Mouse (Mus musculus): ENCODE data around the gene Paqr8.
A peak's percentile ranks its signal among the peaks of the same experiment; 100 is the strongest.

Paqr8 gene

GRCm38 (mm10) chr1:20890404-20890921, at the start of gene Paqr8:
Gene Paqr8 (plus strand): TSS chr1:20890606.
- peak; percentile 59 to 61 for DNase-seq (ENCODE audit: low read depth in 2 of 2, low spot score in 2 of 2)

- DNase-seq (ENCODE audit: low read depth in 2 of 2, low spot score in 2 of 2), result no peak
Observed at GRCm38 (mm10) chr1:20856924-20857902, 33.2 kb upstream of the Paqr8 start.

- no peak for DNase-seq (ENCODE audit: low read depth in 2 of 2, low spot score in 2 of 2)
Observed at GRCm38 (mm10) chr1:20860775-20861174, 29.6 kb upstream of the Paqr8 start.

GRCm38 (mm10) chr1:20861865-20862264, 28.5 kb upstream of the Paqr8 start:
- DNase-seq (ENCODE audit: low read depth in 2 of 2, low spot score in 2 of 2), result no peak

GRCm38 (mm10) chr1:20863452-20864172, 26.8 kb upstream of the Paqr8 start:
- DNase-seq (ENCODE audit: low read depth in 2 of 2, low spot score in 2 of 2), result no peak

GRCm38 (mm10) chr1:20867241-20867902, 23.0 kb upstream of the Paqr8 start:
- DNase-seq (ENCODE audit: low read depth in 2 of 2, low spot score in 2 of 2), result no peak

- DNase-seq (ENCODE audit: low read depth in 2 of 2, low spot score in 2 of 2), result no peak
Observed at GRCm38 (mm10) chr1:20868036-20868435, 22.4 kb upstream of the Paqr8 start.

- no peak for DNase-seq (ENCODE audit: low read depth in 2 of 2, low spot score in 2 of 2)
Observed at GRCm38 (mm10) chr1:20870887-20871286, 19.5 kb upstream of the Paqr8 start.

- no peak for DNase-seq (ENCODE audit: low read depth in 2 of 2, low spot score in 2 of 2)
Observed at GRCm38 (mm10) chr1:20872496-20872895, 17.9 kb upstream of the Paqr8 start.

- DNase-seq (ENCODE audit: low read depth in 2 of 2, low spot score in 2 of 2), result no peak
Observed at GRCm38 (mm10) chr1:20874061-20874460, 16.3 kb upstream of the Paqr8 start.

- no peak for DNase-seq (ENCODE audit: low read depth in 2 of 2, low spot score in 2 of 2)
Observed at GRCm38 (mm10) chr1:20877355-20877754, 13.1 kb upstream of the Paqr8 start.

- no peak for DNase-seq (ENCODE audit: low read depth in 2 of 2, low spot score in 2 of 2)
Observed at GRCm38 (mm10) chr1:20879361-20879760, 11.0 kb upstream of the Paqr8 start.

- DNase-seq (ENCODE audit: low read depth in 2 of 2, low spot score in 2 of 2), result no peak
Observed at GRCm38 (mm10) chr1:20883079-20883478, 7.3 kb upstream of the Paqr8 start.

GRCm38 (mm10) chr1:20889677-20890403, 566 bp upstream of the Paqr8 start:
- no peak for DNase-seq (ENCODE audit: low read depth in 2 of 2, low spot score in 2 of 2)

GRCm38 (mm10) chr1:20890941-20891399, 564 bp downstream of the Paqr8 start:
- peak; percentile 46 to 58 for DNase-seq (ENCODE audit: low read depth in 2 of 2, low spot score in 2 of 2)

GRCm38 (mm10) chr1:20893059-20893458, 2.7 kb downstream of the Paqr8 start:
- no peak for DNase-seq (ENCODE audit: low read depth in 2 of 2, low spot score in 2 of 2)

GRCm38 (mm10) chr1:20898391-20898790, 8.0 kb downstream of the Paqr8 start:
- DNase-seq (ENCODE audit: low read depth in 2 of 2, low spot score in 2 of 2), result no peak

- DNase-seq (ENCODE audit: low read depth in 2 of 2, low spot score in 2 of 2), result no peak
Observed at GRCm38 (mm10) chr1:20900336-20900735, 9.9 kb downstream of the Paqr8 start.

- no peak for DNase-seq (ENCODE audit: low read depth in 2 of 2, low spot score in 2 of 2)
Observed at GRCm38 (mm10) chr1:20905501-20906127, 15.2 kb downstream of the Paqr8 start.

GRCm38 (mm10) chr1:20906128-20906515, 15.7 kb downstream of the Paqr8 start:
- no peak for DNase-seq (ENCODE audit: low read depth in 2 of 2, low spot score in 2 of 2)

Measured in CD8-positive naive resting alpha-beta T cell, adult 2 months (primary cell).